Mouse (Mus musculus): ENCODE results near the gene P2ry1. TPM values are rescaled to one million over a fixed set of nuclear protein-coding genes. Genes with fewer than 3 reads are reported as not detected.

The P2ry1 gene
- polyA plus RNA-seq, 1 experiment from 2014 or later, result 4.1 TPM

GRCm38 (mm10) chr3:61049976-61050672 lies 47.5 kb downstream of the P2ry1 start:
- no peaks in the 10 kb centered on the region for H3K27me3 ChIP-seq (ENCODE audit: insufficient read depth, low read length)
- TF ChIP-seq CTCF (IDR thresholded peaks at IDR 0.05; ENCODE audit: low read depth), result no peak
- TF ChIP-seq EP300 (IDR thresholded peaks at IDR 0.05; ENCODE audit: low read depth), result no peak
- no peak overlapping the region for H3K27ac ChIP-seq (ENCODE audit: low read depth)
- H3K9me3 ChIP-seq (ENCODE audit: low read length), result no peaks in the 10 kb centered on the region
- H3K4me2 ChIP-seq (ENCODE audit: low read depth, low read length), result no peak overlapping the region
- H3K4me3 ChIP-seq (ENCODE audit: low read depth, low read length), result no peak overlapping the region
- WGBS (ENCODE audit: insufficient replicate concordance), result 80% methylated on average over 3 of the region's 3 CpGs
- no peaks in the 10 kb centered on the region for H3K4me1 ChIP-seq (ENCODE audit: insufficient read depth)
- no peaks in the 10 kb centered on the region for H3K36me3 ChIP-seq (replicated peaks; ENCODE audit: insufficient read depth, low read length)
- DNase-seq, result no peak
- no peak overlapping the region for H3K9ac ChIP-seq (replicated peaks)
- no peak for ATAC-seq

Measured in liver, postnatal 0 days (tissue).